Mouse (Mus musculus) c-Kit-positive CD71-positive TER-119-negative erythroid progenitor cells, embryonic 14.5 days (primary cell): Measurements from ENCODE around the gene Fancf.
A peak's percentile ranks its signal among the peaks of the same experiment; 100 is the strongest.

Experiments used
- DNase-seq: peaks from one replicate; pipeline ENCODE4 v3.0.0-alpha.2; 2013; ENCODE audit warnings: low read depth

The Fancf gene

DNA sequence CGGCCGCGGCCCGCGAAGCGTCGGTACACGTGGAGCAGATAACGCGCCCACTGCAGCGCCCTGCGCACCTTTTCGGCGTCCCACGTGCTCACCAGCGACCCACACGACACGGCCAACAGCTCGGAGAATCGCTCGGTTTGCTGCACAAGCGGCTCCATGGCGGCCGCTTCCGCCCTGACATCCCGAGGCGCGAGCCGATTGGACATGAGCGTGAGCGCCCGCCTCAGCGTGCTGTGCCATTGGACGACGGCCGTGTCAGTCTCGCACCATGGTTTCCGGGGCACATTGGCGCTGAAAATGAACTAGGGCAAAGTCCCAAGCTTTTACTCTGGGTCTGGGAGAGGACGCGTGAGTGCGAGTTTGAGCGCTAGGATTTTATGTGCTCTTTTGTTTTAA lies at the start of gene Fancf:
Fancf (minus strand) TSS at position 171 of the 396 bp plus-strand sequence.
- DNase-seq: peak; percentile 85

DNA sequence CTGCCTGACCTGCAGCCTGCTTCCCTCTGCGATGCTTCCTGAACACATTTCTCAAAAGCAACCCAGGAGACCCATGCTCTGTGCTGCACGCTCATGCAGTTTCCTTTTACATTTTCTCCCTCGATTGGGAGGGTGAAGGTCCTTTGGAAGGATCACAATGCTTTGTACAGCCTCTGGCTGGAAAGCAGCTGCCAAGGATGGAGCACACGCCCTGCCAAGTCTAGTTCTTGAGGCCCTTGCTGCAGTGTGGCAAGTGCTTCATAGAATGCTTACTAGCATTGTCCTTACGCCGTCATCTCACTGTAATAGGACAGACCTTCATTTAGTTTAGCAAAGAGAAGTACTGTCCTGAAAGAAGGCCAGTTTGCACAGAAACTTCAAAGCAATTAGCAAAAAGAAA lies 37.0 kb upstream of the Fancf start:
- DNase-seq: no peak

GRCm38 (mm10) chr7:51894939-51895338 lies 32.9 kb upstream of the Fancf start:
- no peak for DNase-seq

- DNase-seq: no peak
These were observed 32.2 kb upstream of the Fancf start for GRCm38 (mm10) chr7:51894133-51894801.

DNA sequence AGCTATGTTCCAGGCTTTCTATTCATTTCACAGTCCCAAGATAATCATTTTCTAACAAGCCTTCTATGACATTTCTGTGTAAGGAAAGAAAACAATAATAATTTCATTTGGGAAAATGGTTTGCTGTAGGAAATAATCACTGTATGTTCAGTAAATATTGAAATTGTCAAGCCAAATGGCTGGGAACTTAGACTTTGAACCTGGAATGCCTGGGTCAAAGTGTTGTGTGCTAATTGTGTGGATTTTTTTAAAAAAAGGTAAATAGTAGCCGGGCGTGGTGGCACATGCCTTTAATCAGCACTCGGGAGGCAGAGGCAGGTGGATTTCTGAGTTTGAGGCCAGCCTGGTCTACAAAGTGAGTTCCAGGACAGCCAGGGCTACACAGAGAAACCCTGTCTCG lies 30.9 kb upstream of the Fancf start:
- DNase-seq: no peak

- DNase-seq: no peak
These were observed 30.3 kb upstream of the Fancf start for GRCm38 (mm10) chr7:51892224-51892965.

DNA sequence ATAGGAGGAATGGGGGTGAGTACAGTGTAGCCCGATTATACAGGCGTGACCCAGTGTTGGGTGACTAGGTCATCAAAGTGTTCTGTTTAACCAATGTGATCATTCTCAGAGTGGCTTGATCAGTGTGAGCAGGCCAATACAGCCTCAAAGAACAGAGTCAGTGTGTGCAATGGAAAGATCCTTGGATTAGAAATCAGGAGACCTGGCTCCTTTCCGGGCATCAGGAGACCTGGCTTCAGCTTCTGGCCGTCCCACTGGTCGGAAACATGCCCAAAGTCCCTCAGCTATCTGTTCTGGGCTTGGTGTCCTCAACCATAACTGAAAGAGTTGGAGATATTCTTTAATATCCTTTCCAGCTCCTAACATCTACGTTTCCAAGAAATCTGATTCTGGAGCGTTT lies 27.5 kb upstream of the Fancf start:
- no peak for DNase-seq

GRCm38 (mm10) chr7:51887678-51888567 lies 25.9 kb upstream of the Fancf start:
- no peak for DNase-seq

- no peak for DNase-seq
These were observed 23.3 kb upstream of the Fancf start for GRCm38 (mm10) chr7:51885345-51885744.

GRCm38 (mm10) chr7:51880121-51880520 lies 18.1 kb upstream of the Fancf start:
- DNase-seq: no peak

DNA sequence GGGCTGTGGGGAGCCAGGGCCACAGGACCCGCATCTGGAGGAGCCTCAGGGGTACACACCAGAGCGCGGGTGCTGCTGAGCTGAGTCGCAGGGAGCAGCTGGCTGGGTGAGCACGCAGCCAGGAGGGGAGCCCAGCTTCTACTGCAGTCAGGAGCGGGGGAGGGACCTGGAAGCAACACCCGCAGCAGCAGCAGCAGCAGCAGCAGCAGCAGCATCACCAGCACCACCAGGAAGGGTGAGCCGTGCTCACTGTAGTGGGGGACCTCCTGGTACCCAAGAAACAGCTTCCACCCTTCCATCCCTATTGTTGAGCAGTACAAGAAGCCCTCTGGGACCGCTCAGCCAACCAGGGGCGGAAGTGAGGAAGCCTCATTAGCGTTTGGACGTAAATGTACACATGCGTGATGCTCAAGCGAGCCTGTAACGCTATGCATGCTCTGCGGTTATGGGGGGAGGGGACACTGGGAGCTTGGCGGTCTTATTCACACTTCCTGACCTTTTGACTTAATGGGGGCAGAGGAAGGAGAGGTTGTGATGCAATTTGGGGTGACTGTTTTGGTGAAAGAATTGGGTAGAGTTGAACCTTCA lies 17.2 kb upstream of the Fancf start:
- no peak for DNase-seq

GRCm38 (mm10) chr7:51878730-51879129 lies 16.7 kb upstream of the Fancf start:
- DNase-seq: no peak

DNA sequence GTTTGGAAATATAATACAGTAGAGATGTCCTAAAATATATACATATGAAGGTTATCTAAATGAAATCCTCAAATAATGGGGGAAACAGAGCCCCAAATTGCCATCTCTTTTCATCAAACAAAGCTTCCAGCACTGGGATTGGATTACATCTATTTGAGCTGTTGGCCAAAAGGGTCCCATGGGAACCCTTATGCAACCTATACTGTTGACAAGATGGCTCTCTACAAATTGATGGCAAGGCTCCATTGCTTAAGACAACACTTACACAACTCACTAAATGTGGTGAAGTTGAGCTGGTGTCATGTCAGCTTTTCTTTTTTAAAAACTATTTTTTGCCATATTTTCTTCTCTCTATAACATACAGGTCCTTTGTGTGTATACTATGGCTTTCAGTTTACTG lies 14.2 kb upstream of the Fancf start:
- no peak for DNase-seq

- DNase-seq: no peak
These were observed 10.5 kb upstream of the Fancf start for GRCm38 (mm10) chr7:51872597-51872996.

GRCm38 (mm10) chr7:51872041-51872440 lies 10.0 kb upstream of the Fancf start:
- no peak for DNase-seq

DNA sequence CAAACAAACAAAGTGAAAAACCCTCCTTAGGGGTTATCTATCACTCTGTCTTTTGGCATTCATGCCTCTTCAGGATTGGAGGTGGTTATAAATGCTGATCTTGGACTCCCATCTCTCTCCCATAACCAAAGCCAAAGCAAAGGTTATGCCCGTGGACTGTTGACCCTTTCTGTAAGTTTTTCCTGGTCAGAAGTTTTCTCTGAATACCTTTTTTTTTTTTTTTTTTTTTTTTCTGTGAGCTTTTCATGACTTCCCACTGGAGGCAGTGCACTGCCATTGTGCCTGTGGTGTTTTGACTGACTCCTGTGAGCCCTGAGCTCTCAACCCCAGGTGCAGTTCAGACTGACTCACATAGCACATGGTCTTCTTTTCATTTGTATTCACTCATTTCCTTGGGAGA lies 5.9 kb upstream of the Fancf start:
- no peak for DNase-seq

DNA sequence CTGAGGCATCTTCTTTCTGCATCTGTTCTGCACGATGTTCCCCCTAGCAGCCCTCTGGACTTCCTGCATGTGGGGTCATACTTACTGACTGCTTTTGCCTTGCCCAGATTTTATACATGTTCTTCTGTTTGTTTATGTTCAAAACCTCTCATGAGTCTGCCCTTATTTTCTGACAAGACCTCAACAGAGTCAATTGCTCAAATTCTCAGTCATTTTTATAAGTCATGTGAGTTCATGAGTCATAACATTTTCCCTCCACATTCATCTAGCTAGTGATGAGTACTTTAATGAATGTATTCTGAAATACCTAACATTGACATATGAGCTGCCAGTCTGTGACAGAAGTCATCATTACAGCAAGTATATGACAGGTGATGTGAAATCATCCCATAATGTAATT lies 3.3 kb upstream of the Fancf start:
- no peak for DNase-seq

- DNase-seq: no peak
These were observed 775 bp upstream of the Fancf start for GRCm38 (mm10) chr7:51862842-51863241.

GRCm38 (mm10) chr7:51861250-51862096 lies 594 bp downstream of the Fancf start, which contains the start of gene Gas2:
Gas2 (plus strand) TSS chr7:51862015.
- DNase-seq: peak; percentile 68

DNA sequence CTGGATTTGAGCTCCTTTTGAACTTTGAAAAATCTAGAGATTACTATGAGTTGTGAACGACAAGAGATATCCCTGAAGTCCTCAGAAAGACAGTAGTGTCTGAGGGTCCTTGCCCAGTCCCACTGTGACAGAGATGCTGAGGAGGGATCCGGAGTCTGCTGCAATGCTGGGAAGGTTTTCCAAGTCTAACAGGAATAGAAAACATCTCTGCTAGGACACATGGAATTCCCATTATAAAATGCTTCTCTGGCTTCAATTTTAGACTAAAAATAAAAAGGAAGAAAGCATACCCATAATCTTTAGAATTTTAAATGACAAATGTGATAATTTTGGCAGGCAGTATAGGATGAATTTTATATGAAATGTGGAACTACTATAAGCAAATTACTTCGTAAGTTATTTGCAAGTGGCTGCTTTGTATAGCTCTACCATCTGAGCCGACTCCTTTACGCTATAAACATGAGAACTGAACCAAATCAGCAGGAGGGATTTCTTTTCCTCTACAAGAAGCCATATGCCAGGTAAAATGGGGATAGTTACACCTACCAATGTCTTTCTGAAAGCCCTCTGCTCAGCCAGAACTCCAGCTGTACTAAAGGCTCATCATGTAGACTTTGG lies 10.1 kb downstream of the Fancf start:
- DNase-seq: no peak

GRCm38 (mm10) chr7:51850877-51851276 lies 11.2 kb downstream of the Fancf start:
- DNase-seq: no peak
